Mouse (Mus musculus) macrophage (primary cell): ENCODE measurements around the gene Zfp839. TPM values are rescaled to one million over a fixed set of nuclear protein-coding genes. Genes with fewer than 3 reads are reported as not detected.

Experiments used
- H3K27ac ChIP-seq: fragments of 350-480 bp; formaldehyde crosslinking; 2 replicates; pipeline ENCODE4 v1.9.0; 2021
- H3K36me3 ChIP-seq: fragments of 350-480 bp; formaldehyde crosslinking; 2 replicates; pipeline ENCODE4 v1.9.0; 2021; ENCODE audit errors: inconsistent target
- H3K4me3 ChIP-seq: fragments of 350-480 bp; formaldehyde crosslinking; 2 replicates; pipeline ENCODE4 v1.9.0; 2021; ENCODE audit errors: inconsistent target
- H3K79me2 ChIP-seq: fragments of 350-480 bp; formaldehyde crosslinking; 2 replicates; pipeline ENCODE4 v1.9.0; 2021; ENCODE audit errors: inconsistent target
- whole genome bisulfite sequencing: methylation state at CpG from one replicate; pipeline ENCODE4 v1.1.7; 2026; ENCODE audit warnings: inconsistent platforms; ENCODE audit not compliant: missing documents; 5-methylcytosine and 5-hydroxymethylcytosine counted together
- polyA plus RNA-seq: library from polyadenylated mRNA; stranded (reverse); fragments of 250-400 nt; gene quantifications from 3 replicates; pipeline ENCODE4 v1.2.4, GENCODE M21; 2018; ENCODE audit warnings: inconsistent platforms

Zfp839 gene
- polyA plus RNA-seq, 1 experiment from 2014 or later: 12.1 TPM

- H3K27ac ChIP-seq: no peak overlapping the region
- no peak overlapping the region for H3K4me3 ChIP-seq
- WGBS: 95% methylated on average over 2 of the region's 2 CpGs
- peaks cover 42% of the 10 kb centered on the region for H3K79me2 ChIP-seq
- 0 out of 2 replicates have a peak, but pooled peaks cover 8% of the 10 kb centered on the region for H3K36me3 ChIP-seq
Measured at GRCm38 (mm10) chr12:110885251-110885650, 35.2 kb downstream of the Zfp839 start.

GRCm38 (mm10) chr12:110888106-110888505 lies 38.1 kb downstream of the Zfp839 start:
- peaks cover 70% of the 10 kb centered on the region for H3K79me2 ChIP-seq
- peak overlapping the region; percentile 41 for H3K27ac ChIP-seq
- WGBS: 13% methylated on average over 11 of the region's 12 CpGs
- 0 out of 2 replicates have a peak, but pooled peaks cover 2% of the 10 kb centered on the region for H3K36me3 ChIP-seq
- peak overlapping the region; percentile 79 for H3K4me3 ChIP-seq

DNA sequence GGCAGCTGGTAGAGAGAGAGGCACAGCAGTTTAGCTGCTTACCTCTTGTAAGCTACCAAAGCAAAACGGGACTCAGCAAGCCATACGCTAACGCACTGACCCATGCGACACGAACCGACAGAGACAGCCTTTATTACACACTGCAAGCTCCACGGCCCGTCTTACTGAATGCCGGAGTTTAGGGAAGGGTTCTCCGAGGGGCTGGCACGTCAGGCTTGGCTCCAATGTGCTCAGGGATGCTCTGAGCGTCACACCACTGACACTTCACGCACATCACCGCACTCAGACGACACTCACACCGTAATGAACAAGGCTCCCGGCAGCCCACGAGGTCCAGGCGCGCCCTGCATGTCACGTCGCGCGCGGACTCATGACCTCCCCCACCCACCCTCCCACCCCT lies 38.6 kb downstream of the Zfp839 start:
- no peaks in the 10 kb centered on the region for H3K36me3 ChIP-seq
- peak overlapping the region; percentile 41 for H3K27ac ChIP-seq

DNA sequence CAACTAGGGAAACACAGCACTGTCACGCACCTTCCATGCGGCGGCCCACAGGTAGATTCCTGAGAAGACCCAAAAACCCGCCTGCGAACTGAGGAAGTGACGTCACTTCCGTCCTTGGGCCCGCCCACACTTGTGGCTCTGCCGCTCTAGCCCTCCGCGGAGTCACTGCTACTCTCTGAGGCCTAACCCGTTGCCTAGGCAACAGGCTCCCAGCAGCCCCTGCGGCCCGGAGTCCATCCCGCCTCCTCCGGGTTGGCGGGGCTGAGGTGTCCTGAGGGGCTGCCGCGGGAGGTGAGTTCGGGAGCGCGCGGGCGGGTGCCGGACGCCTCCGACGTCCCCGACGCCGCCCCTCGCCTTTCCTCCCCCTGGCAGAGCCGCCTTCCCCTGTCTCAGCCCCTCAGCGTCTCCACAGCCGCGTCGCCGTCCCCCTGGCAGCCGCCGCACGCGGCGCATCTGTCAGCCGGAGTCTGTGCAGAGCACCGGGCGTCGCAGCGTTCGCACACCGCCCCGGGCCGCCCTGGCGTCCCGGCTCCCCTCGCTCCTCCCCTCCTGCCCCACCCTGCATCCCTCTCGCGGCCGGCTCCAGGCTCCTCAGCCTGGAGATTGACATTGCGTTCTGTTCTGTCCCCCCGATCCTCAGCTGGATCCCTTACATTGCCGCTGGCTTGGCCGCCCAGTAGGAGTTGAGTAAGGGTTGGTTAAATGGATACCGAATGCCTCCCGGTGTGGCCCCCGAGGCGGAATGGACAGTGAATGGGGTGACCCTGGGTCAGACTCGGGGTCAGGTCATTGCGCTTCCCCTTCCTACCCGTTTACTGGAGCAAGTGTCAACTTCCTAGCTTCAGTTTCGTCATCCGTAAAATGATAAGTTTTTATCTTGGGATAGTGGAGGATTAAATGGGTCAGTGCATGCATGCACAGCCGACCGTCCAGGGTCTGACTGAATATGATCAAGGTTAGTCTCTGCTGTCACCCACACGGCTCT lies 39.3 kb downstream of the Zfp839 start, which contains the start of the genes Cinp and Tecpr2:
TSS of gene Cinp (minus strand) at position 110 of the 985 bp plus-strand sequence.
TSS of gene Tecpr2 (plus strand) at position 229 of the 985 bp plus-strand sequence.
- Histone ChIP-seq H3K79me2 (peaks cover 82% of the 10 kb centered on the region), H3K27ac (peak within 1 kb of the TSS; percentile 62), H3K4me3 (peak within 1 kb of the TSS; percentile 79), H3K36me3 (no peaks in the 10 kb centered on the region)
- WGBS: 0% methylated on average over 67 of the region's 74 CpGs

More for the DNA sequence above, 38.6 kb downstream of the Zfp839 start:
- 1% methylated on average over 19 of the region's 25 CpGs for WGBS
- Histone ChIP-seq H3K4me3 (peak overlapping the region; percentile 79), H3K79me2 (peaks cover 75% of the 10 kb centered on the region)

- no peaks in the 10 kb centered on the region for H3K36me3 ChIP-seq
- no peak overlapping the region for H3K4me3 ChIP-seq
- H3K27ac ChIP-seq: no peak overlapping the region
- 100% methylated on average over 1 of the region's 1 CpGs for WGBS
- H3K79me2 ChIP-seq: peaks cover 86% of the 10 kb centered on the region
Measured at GRCm38 (mm10) chr12:110891887-110892286, 41.8 kb downstream of the Zfp839 start.

GRCm38 (mm10) chr12:110902106-110902505 lies 52.1 kb downstream of the Zfp839 start:
- no peak overlapping the region for H3K4me3 ChIP-seq
- no peaks in the 10 kb centered on the region for H3K79me2 ChIP-seq
- 84% methylated on average over 3 of the region's 4 CpGs for WGBS
- H3K27ac ChIP-seq: no peak overlapping the region
- peaks cover 15% of the 10 kb centered on the region; the same call in 1 of the 2 replicates for H3K36me3 ChIP-seq

DNA sequence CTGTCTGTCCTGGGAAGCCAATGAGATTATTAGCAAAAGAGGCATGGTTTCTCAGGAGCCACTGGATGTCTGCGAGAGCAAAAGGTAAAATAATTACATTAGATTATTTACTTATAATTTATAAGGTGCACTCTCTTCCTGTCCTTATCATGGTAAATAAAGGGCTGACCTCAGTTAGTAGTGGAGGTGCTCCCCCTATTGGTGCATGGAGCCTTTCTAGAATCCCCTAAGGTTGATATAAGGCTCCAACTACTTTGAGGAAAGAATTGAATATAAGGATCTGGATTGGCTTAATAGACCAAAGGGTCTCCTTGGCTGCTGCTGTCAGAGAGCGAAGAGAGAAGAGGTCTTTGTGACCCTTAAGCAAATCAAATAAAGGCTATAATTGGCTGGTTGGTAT lies 53.5 kb downstream of the Zfp839 start:
- no peak overlapping the region for H3K4me3 ChIP-seq
- peaks cover 8% of the 10 kb centered on the region; the same call in 1 of the 2 replicates for H3K36me3 ChIP-seq
- H3K27ac ChIP-seq: no peak overlapping the region
- no peaks in the 10 kb centered on the region for H3K79me2 ChIP-seq
- WGBS: 97% methylated on average over 2 of the region's 2 CpGs

GRCm38 (mm10) chr12:110907845-110908244 lies 57.8 kb downstream of the Zfp839 start:
- H3K79me2 ChIP-seq: no peaks in the 10 kb centered on the region; the same call in 1 of the 2 replicates
- WGBS: 10% methylated on average over 3 of the region's 3 CpGs
- H3K4me3 ChIP-seq: no peak overlapping the region
- H3K27ac ChIP-seq: peak overlapping the region; percentile 62
- no peaks in the 10 kb centered on the region for H3K36me3 ChIP-seq

GRCm38 (mm10) chr12:110909962-110910361 lies 59.9 kb downstream of the Zfp839 start:
- H3K36me3 ChIP-seq: peaks cover 5% of the 10 kb centered on the region; the same call in 1 of the 2 replicates
- 100% methylated on average over 2 of the region's 2 CpGs for WGBS

GRCm38 (mm10) chr12:110915761-110916160 lies 65.7 kb downstream of the Zfp839 start:
- 87% methylated on average over 9 of the region's 9 CpGs for WGBS
- H3K36me3 ChIP-seq: peaks cover 55% of the 10 kb centered on the region
- H3K4me3 ChIP-seq: no peak overlapping the region
- no peak overlapping the region for H3K27ac ChIP-seq
- H3K79me2 ChIP-seq: no peaks in the 10 kb centered on the region

More at GRCm38 (mm10) chr12:110909962-110910361, 59.9 kb downstream of the Zfp839 start:
- H3K79me2 ChIP-seq: no peaks in the 10 kb centered on the region; the same call in 1 of the 2 replicates
- no peak overlapping the region for H3K27ac ChIP-seq
- no peak overlapping the region for H3K4me3 ChIP-seq

Other genes starting within 250 kb of the Zfp839 start
- gene Dync1h1, start 248.8 kb upstream of the Zfp839 start, polyA plus RNA-seq: 102 to 142 TPM (median 104 TPM) in 3 replicates
- gene 1700001K19Rik, start 167.6 kb upstream of the Zfp839 start, polyA plus RNA-seq: not detected in 3 replicates
- gene Hsp90aa1, start 147.5 kb upstream of the Zfp839 start, polyA plus RNA-seq: 118 to 318 TPM (median 290 TPM) in 3 replicates
- 20.2 to 22.2 TPM (median 20.6 TPM) in 3 replicates for gene Wdr20, start 112.3 kb upstream of the Zfp839 start, polyA plus RNA-seq
- gene Mok, start 9.3 kb upstream of the Zfp839 start, polyA plus RNA-seq: 0.96 to 4.8 TPM (median 3.3 TPM) in 3 replicates
- 21.8 to 58.2 TPM (median 41.8 TPM) in 3 replicates for gene Cinp, start 38.9 kb downstream of the Zfp839 start, polyA plus RNA-seq
- 6.3 to 9.4 TPM (median 7.8 TPM) in 3 replicates for gene Tecpr2, start 39.0 kb downstream of the Zfp839 start, polyA plus RNA-seq
- 0.77 to 4.1 TPM (median 2.4 TPM) in 3 replicates for gene Ankrd9, start 128.8 kb downstream of the Zfp839 start, polyA plus RNA-seq
- gene Rcor1, start 189.1 kb downstream of the Zfp839 start, polyA plus RNA-seq: 22.6 to 25.5 TPM (median 23.9 TPM) in 3 replicates